Mouse (Mus musculus): ENCODE data around the gene Plekha1.

GRCm38 (mm10) chr7:130866640-130867039 is 1.1 kb downstream of the Plekha1 start:
- TF ChIP-seq ZNF384 (IDR thresholded peaks at IDR 0.05; ENCODE audit: low read depth, low read length) (no peak), ZC3H11A (IDR thresholded peaks at IDR 0.05; ENCODE audit: borderline replicate concordance, low read depth, low read length) (no peak), MAFK (IDR thresholded peaks at IDR 0.05; ENCODE audit: insufficient read depth, low read depth, low read length) (no peak), HCFC1 (IDR thresholded peaks at IDR 0.05; ENCODE audit: borderline replicate concordance, insufficient read depth, low read length) (no peak), CHD2 (IDR thresholded peaks at IDR 0.05; ENCODE audit: low read depth, low read length) (no peak)

Measured in ES-E14 (cell line).